Mouse (Mus musculus): ENCODE measurements around the gene Gm17428. TPM values are rescaled to one million over a fixed set of nuclear protein-coding genes. Genes with fewer than 3 reads are reported as not detected.
"Not testable (repeated sequence)": the region's sequence is repeated elsewhere in the genome, so short reads cannot be mapped to it uniquely, and the experiment has no call there.

Gm17428 gene
- polyA plus RNA-seq, 1 experiment from 2014 or later = not detected

DNA sequence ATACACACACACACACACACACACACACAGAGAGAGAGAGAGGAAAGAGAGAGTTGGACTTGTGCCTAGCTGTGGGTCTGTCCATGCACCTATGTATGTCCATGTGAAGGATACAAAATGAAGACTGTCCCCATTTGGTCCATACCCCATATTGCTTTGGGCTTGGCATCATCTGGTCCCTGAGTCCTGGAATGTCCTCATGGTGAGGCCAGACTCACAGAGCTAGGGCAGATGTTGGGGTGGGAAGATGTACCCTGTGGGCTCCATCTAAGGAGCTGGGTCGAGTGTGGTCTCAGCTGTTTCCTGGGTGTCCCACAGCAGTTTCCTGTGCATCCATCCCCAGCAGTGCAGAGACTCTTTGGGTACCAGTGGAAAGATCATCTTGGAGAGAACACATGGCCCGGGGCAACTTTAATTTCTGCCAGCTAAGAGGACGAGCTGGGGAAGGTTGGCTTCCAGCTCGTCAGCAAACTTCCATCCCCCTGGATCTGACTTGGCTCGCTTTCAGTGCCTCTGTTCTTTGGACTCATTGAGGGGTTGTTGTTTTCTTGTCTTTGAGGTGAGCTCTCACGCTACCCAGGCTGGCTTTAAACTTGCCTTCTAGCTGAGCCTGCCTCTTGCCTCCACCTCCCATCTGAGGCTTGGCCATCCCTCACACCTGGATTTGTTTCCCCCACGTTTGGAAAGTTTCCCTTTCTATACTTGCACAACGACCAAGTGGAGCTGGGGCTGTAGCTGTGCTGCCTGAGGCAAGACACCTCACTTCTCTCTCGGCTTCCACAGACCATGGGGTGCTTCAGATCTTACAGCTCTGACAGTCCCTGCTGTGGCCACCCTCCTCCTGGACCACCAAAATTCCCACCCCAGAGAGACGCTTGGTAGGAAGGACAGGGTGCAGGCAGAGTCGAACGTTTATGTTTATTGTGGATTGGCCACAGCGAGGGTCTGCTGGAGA, 35.4 kb upstream of the Gm17428 start:
- H3K9ac ChIP-seq (replicated peaks; ENCODE audit: low read depth) = no peak overlapping the region
- ATAC-seq (no peak), DNase-seq (ENCODE audit: low spot score) (no peak)
- no peak overlapping the region for H3K4me2 ChIP-seq (replicated peaks; ENCODE audit: low read depth, low read length)
- H3K36me3 ChIP-seq (ENCODE audit: insufficient read depth, low read length) = no peaks in the 10 kb centered on the region
- no peaks in the 10 kb centered on the region for H3K4me1 ChIP-seq (ENCODE audit: insufficient read depth, low read depth, low read length)
- no peaks in the 10 kb centered on the region for H3K27me3 ChIP-seq (replicated peaks; ENCODE audit: insufficient read depth, low read length)
- 56% methylated on average over 13 of the region's 13 CpGs for WGBS
- no peak for TF ChIP-seq CTCF (IDR thresholded peaks at IDR 0.05)
- no peak for TF ChIP-seq EP300 (IDR thresholded peaks at IDR 0.05)
- no peaks in the 10 kb centered on the region for H3K9me3 ChIP-seq (ENCODE audit: low read length)
- no peak overlapping the region for H3K4me3 ChIP-seq (ENCODE audit: low read depth, low read length)
- no peak overlapping the region for H3K27ac ChIP-seq (ENCODE audit: low read length)

DNA sequence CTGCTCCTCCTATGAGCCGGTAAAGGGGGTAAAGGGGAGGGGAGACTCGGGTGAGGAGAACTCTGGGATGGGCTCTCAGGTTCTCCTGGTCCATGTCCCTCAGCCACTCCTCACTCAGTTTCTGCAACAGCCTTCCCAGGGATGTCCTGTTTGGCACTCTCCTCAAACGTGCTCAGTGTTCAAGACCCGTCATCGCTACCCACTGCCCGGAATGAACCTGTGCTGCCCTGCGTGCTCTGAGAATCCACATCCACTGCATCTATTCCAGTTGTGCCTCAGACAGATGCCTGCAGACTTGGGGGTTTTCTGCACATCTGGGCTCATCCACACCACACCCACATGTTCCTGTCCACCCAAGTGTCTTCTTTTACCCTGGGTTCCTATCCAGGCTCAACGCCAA, 34.3 kb upstream of the Gm17428 start:
- Histone ChIP-seq H3K27me3 (replicated peaks; ENCODE audit: insufficient read depth, low read length) (no peaks in the 10 kb centered on the region), H3K4me2 (replicated peaks; ENCODE audit: low read depth, low read length) (no peak overlapping the region), H3K27ac (ENCODE audit: low read length) (no peak overlapping the region), H3K9ac (replicated peaks; ENCODE audit: low read depth) (no peak overlapping the region), H3K4me1 (ENCODE audit: insufficient read depth, low read depth, low read length) (no peaks in the 10 kb centered on the region), H3K4me3 (ENCODE audit: low read depth, low read length) (no peak overlapping the region), H3K9me3 (ENCODE audit: low read length) (no peaks in the 10 kb centered on the region), H3K36me3 (ENCODE audit: insufficient read depth, low read length) (no peaks in the 10 kb centered on the region)
- WGBS = 83% methylated on average over 8 of the region's 8 CpGs
- DNase-seq (ENCODE audit: low spot score) = no peak
- no peak for ATAC-seq
- TF ChIP-seq EP300 (IDR thresholded peaks at IDR 0.05) = no peak
- no peak for TF ChIP-seq CTCF (IDR thresholded peaks at IDR 0.05)

DNA sequence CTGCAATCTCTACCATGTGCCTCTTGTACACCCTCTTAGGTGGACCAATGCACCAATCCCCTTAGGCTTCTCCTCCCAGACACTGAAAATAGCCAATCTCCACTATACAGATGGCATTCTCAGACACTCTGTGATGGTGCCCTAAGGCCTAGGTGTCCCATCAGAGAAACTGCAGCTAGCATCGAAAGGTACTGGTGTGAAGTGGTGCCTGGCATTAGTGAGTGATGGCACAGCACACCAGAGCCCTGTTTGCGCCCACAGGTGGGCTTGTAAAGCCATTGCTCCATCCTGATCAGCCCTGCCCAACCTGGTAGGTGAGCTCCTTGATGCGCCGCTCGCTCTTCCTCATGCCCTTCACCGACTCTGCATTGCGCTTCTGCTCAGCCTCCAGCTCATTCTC, 32.8 kb upstream of the Gm17428 start:
- H3K9me3 ChIP-seq (ENCODE audit: low read length) = no peaks in the 10 kb centered on the region
- H3K36me3 ChIP-seq (ENCODE audit: insufficient read depth, low read length) = no peaks in the 10 kb centered on the region
- no peak overlapping the region for H3K27ac ChIP-seq (ENCODE audit: low read length)
- no peak overlapping the region for H3K4me3 ChIP-seq (ENCODE audit: low read depth, low read length)
- no peak for ATAC-seq
- no peaks in the 10 kb centered on the region for H3K4me1 ChIP-seq (ENCODE audit: insufficient read depth, low read depth, low read length)
- WGBS = 92% methylated on average over 7 of the region's 7 CpGs
- H3K27me3 ChIP-seq (replicated peaks; ENCODE audit: insufficient read depth, low read length) = no peaks in the 10 kb centered on the region
- DNase-seq (ENCODE audit: low spot score) = no peak
- H3K9ac ChIP-seq (replicated peaks; ENCODE audit: low read depth) = no peak overlapping the region
- no peak for TF ChIP-seq CTCF (IDR thresholded peaks at IDR 0.05)
- TF ChIP-seq EP300 (IDR thresholded peaks at IDR 0.05) = no peak
- H3K4me2 ChIP-seq (replicated peaks; ENCODE audit: low read depth, low read length) = no peak overlapping the region

DNA sequence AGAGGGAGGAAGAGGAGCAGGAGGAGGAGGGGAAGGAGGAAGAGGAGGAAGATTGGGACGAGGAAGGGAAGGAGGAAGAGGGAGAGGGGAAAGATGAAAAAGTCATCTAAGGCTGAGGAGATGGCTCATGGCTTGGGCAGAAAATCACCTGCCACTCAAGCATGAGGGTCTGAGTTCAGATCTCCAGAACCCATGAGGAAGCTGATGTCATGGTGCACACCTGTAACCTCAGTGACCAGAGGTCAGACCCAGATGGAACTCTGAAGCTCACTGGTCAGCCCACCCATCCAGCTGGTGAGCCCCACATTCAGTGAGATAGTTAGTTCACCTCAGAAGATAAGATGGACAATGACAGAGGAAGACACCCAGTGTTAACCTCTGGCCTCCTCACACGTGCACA, 31.8 kb upstream of the Gm17428 start:
- H3K4me1 ChIP-seq (ENCODE audit: insufficient read depth, low read depth, low read length) = no peaks in the 10 kb centered on the region
- WGBS = 56% methylated on average over 2 of the region's 2 CpGs
- TF ChIP-seq CTCF (IDR thresholded peaks at IDR 0.05) (no peak), EP300 (IDR thresholded peaks at IDR 0.05) (no peak)
- H3K4me2 ChIP-seq (replicated peaks; ENCODE audit: low read depth, low read length) = no peak overlapping the region
- no peak overlapping the region for H3K27ac ChIP-seq (ENCODE audit: low read length)
- ATAC-seq (no peak), DNase-seq (ENCODE audit: low spot score) (no peak)
- no peak overlapping the region for H3K4me3 ChIP-seq (ENCODE audit: low read depth, low read length)
- H3K9me3 ChIP-seq (ENCODE audit: low read length) = no peaks in the 10 kb centered on the region
- H3K36me3 ChIP-seq (ENCODE audit: insufficient read depth, low read length) = no peaks in the 10 kb centered on the region
- no peaks in the 10 kb centered on the region for H3K27me3 ChIP-seq (replicated peaks; ENCODE audit: insufficient read depth, low read length)
- H3K9ac ChIP-seq (replicated peaks; ENCODE audit: low read depth) = no peak overlapping the region

DNA sequence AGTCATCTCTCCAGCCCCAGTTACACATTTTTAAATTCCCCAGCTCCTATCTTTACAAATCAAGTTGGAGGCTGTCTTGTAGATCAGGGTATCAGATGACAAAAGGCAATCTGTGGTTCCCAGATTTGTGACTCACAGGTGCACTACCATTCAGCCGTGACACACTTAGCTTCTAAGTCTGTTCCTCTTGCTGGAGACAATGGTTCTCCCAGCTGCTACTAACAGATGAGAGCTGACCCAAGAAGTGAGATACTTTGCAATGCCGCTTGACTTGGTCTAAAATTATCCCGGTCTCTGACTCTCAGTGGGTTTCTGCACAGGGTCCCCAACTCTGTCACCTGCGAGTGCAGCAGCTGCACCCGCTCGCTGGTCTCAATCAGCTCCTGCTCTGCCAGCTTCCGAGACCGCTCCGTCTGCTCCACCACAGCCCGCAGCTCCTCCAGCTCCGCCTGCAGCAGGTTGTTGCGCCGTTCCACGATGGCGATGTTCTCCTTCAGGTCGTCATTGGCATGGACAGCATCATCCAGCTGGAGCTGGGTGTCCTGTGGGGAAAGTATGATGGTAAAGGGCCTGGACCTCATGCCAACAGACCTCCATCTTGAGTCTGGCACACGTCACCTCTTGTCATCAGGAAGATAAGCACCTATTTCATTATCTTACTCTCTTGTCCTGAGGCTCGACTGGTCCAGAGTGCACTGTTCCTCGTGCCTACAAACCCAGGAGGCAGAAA, 30.6 kb upstream of the Gm17428 start:
- no peak overlapping the region for H3K9ac ChIP-seq (replicated peaks; ENCODE audit: low read depth)
- H3K9me3 ChIP-seq (ENCODE audit: low read length) = no peaks in the 10 kb centered on the region
- no peak overlapping the region for H3K4me3 ChIP-seq (ENCODE audit: low read depth, low read length)
- no peak for TF ChIP-seq CTCF (IDR thresholded peaks at IDR 0.05)
- no peak for TF ChIP-seq EP300 (IDR thresholded peaks at IDR 0.05)
- no peaks in the 10 kb centered on the region for H3K4me1 ChIP-seq (ENCODE audit: insufficient read depth, low read depth, low read length)
- H3K27me3 ChIP-seq (replicated peaks; ENCODE audit: insufficient read depth, low read length) = no peaks in the 10 kb centered on the region
- no peaks in the 10 kb centered on the region for H3K36me3 ChIP-seq (ENCODE audit: insufficient read depth, low read length)
- ATAC-seq = no peak
- H3K4me2 ChIP-seq (replicated peaks; ENCODE audit: low read depth, low read length) = no peak overlapping the region
- H3K27ac ChIP-seq (ENCODE audit: low read length) = no peak overlapping the region
- WGBS = 73% methylated on average over 19 of the region's 19 CpGs
- no peak for DNase-seq (ENCODE audit: low spot score)

DNA sequence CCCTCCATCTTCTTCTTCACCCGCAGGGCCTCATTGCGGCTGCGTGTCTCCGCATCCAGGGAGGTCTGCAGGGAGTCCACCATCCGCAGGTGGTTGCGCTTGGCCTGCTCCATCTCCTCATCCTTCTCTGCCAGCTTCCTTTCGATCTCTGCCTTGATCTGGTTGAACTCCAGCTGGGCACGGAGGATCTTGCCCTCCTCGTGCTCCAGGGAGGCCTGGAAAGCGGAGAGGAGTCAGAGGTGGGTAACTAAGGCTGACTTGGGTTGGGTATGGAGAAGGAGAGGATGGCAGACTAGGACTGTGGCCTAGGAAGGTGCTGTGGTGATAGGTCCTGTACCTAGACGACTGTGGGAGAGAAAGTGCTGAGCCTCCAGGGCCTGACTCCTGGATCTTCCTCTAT, 29.7 kb upstream of the Gm17428 start:
- not testable (repeated sequence) for ATAC-seq; H3K27me3 ChIP-seq (replicated peaks; ENCODE audit: insufficient read depth, low read length); H3K9ac ChIP-seq (replicated peaks; ENCODE audit: low read depth); H3K4me3 ChIP-seq (ENCODE audit: low read depth, low read length); H3K9me3 ChIP-seq (ENCODE audit: low read length); DNase-seq (ENCODE audit: low spot score); H3K4me1 ChIP-seq (ENCODE audit: insufficient read depth, low read depth, low read length); H3K27ac ChIP-seq (ENCODE audit: low read length); H3K36me3 ChIP-seq (ENCODE audit: insufficient read depth, low read length); H3K4me2 ChIP-seq (replicated peaks; ENCODE audit: low read depth, low read length)
- 83% methylated on average over 6 of the region's 11 CpGs for WGBS
